Mouse (Mus musculus): Measurements from ENCODE around the gene Mrnip. TPM values are rescaled to one million over a fixed set of nuclear protein-coding genes. Genes with fewer than 3 reads are reported as not detected.
A peak's percentile ranks its signal among the peaks of the same experiment; 100 is the strongest.

Mrnip gene
- polyA plus RNA-seq, 1 experiment from 2014 or later, result 38.1 TPM

DNA sequence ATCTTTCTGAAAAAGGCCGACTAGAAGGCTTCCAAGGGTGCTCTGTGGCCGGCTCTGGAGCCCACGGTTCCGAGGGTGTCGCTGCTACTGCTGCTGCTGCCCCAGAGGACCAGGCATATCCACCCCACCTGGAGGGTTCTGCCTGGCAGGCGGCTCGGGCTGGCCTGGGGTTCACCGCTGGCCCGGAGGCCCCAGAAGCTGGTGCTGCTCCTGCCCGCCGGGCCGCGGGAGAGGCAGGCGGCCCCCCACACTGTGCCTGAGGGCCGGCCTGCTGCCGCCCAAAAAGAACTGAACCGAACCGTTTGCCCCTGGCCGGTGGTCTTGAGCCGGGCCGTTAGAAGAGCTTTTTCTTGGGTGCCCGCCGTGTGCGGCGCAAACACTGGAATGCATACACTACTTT is 60.4 kb downstream of the Mrnip start:
- H3K27me3 ChIP-seq (replicated peaks), result peaks cover 23% of the 10 kb centered on the region
- 94% methylated on average over 25 of the region's 25 CpGs for WGBS

DNA sequence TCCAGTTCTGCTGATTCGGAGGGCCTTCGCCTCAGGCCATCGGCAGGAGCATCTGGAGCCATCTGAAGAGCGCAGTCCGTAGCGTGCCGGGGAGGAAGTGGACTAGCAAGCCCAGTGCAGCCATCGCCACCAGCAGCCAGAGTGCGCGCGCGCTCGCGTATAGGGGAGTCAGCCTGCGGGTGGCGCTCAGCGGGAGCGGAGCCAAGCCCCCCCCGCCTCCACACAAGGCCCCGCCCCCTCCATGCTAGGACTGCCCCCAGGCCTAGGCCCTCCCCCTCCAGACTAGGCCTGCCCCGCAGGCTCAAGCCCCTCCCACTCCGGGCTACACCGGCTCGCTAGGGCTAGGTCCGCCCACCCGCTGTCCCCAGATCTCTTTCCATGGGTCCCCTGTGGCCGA is 62.3 kb downstream of the Mrnip start:
- ATAC-seq (replicated peaks), result peak; percentile 83
- H3K9me3 ChIP-seq, result no peaks in the 10 kb centered on the region
- H3K4me3 ChIP-seq, result peak overlapping the region; percentile 56
- H3K27me3 ChIP-seq (replicated peaks), result peaks cover 23% of the 10 kb centered on the region
- H3K9ac ChIP-seq, result peak overlapping the region; percentile 47
- H3K27ac ChIP-seq, result 0 out of 2 replicates have a peak overlapping the region, but pooled peaks have one; percentile 3
- H3K36me3 ChIP-seq (replicated peaks), result peaks cover 27% of the 10 kb centered on the region
- peak overlapping the region; percentile 89 for H3K4me2 ChIP-seq
- H3K4me1 ChIP-seq, result peaks cover 19% of the 10 kb centered on the region
- 1% methylated on average over 27 of the region's 27 CpGs for WGBS

More for the DNA sequence above, 60.4 kb downstream of the Mrnip start:
- no peak for ATAC-seq (replicated peaks)
- Histone ChIP-seq H3K36me3 (replicated peaks) (peaks cover 27% of the 10 kb centered on the region), H3K4me2 (no peak overlapping the region), H3K4me3 (no peak overlapping the region), H3K27ac (no peak overlapping the region), H3K9ac (no peak overlapping the region), H3K9me3 (no peaks in the 10 kb centered on the region), H3K4me1 (peaks cover 24% of the 10 kb centered on the region)

DNA sequence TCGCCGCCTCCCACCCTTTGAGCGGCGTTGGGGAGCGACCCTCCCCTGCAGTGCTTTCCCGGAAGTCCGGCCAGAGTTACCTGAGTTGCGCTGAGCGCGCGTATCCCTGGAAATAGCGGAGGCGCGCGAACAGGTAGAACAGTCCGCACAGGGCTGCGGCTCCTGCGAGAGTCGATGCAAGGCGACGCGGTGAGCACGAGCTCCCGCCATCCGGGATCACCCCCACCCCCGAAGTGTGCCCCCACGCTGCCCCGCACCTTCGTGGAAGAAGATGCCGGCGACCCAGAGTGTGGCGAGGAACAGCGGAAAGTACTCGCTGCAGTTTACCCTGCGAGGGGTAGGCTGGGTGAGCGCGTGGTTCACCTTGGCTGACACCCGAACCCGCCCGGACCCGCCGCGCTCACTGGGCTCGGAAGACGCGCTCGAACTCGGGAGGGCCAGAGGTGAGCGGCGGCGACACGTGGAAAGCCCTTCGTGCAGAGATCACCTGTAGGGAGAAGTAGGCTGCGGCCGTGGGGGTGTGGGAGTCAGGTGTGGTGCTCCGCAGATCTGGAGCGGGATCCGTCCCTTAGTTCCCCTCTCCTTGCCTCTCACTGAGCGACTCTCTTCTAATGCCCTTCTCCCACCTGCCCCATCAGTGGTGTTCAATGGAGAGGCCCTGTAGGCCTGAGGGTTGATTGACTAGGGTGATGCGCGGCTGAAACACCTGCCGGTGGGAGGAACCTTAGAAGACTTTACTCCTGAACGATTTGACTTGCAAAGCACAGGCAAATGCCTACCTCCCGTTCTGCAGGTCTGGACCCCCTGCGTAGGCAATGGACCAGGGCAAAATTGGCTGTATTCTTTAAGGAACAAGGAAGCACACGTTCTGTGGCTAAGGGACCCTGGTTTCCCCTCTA is 62.9 kb downstream of the Mrnip start:
- peaks cover 23% of the 10 kb centered on the region for H3K27me3 ChIP-seq (replicated peaks)
- peak overlapping the region; percentile 47 for H3K9ac ChIP-seq
- WGBS, result 2% methylated on average over 66 of the region's 66 CpGs
- H3K4me1 ChIP-seq, result peaks cover 19% of the 10 kb centered on the region
- peak; percentile 20 for ATAC-seq (replicated peaks)
- H3K36me3 ChIP-seq (replicated peaks), result peaks cover 25% of the 10 kb centered on the region
- H3K27ac ChIP-seq, result no peak overlapping the region
- H3K4me3 ChIP-seq, result peak overlapping the region; percentile 56
- peak overlapping the region; percentile 89 for H3K4me2 ChIP-seq
- no peaks in the 10 kb centered on the region for H3K9me3 ChIP-seq

DNA sequence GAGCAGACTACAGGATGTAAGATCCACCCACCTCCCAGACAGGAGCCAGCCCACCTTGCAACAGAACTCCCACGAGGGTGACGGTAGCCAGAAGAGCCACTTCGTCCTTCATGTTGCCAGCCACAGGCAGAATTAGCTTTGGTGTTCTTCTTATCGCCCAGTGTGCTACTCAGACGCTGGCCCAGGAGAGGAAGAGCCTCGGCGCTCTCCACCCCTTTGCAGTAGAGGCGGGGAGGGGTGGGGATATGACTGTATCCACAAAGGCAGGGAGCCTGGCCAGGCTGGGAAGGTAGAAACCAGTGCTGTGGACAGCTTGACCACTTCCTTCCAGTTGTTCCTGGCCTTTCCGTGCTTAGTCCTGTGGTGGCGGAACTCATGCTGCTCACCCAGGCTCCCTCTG is 64.1 kb downstream of the Mrnip start, which contains the start of gene Ltc4s:
Gene Ltc4s (minus strand): TSS at position 293 of the 400 bp plus-strand sequence.
- Histone ChIP-seq H3K4me1 (peaks cover 19% of the 10 kb centered on the region), H3K4me3 (peak within 1 kb of the TSS; percentile 56), H3K27ac (no peak within 1 kb of the TSS), H3K9ac (no peak within 1 kb of the TSS), H3K36me3 (replicated peaks) (peaks cover 14% of the 10 kb centered on the region), H3K4me2 (peak within 1 kb of the TSS; percentile 89), H3K9me3 (no peaks in the 10 kb centered on the region), H3K27me3 (replicated peaks) (peaks cover 23% of the 10 kb centered on the region)
- 51% methylated on average over 10 of the region's 10 CpGs for WGBS
- ATAC-seq (replicated peaks), result no peak

DNA sequence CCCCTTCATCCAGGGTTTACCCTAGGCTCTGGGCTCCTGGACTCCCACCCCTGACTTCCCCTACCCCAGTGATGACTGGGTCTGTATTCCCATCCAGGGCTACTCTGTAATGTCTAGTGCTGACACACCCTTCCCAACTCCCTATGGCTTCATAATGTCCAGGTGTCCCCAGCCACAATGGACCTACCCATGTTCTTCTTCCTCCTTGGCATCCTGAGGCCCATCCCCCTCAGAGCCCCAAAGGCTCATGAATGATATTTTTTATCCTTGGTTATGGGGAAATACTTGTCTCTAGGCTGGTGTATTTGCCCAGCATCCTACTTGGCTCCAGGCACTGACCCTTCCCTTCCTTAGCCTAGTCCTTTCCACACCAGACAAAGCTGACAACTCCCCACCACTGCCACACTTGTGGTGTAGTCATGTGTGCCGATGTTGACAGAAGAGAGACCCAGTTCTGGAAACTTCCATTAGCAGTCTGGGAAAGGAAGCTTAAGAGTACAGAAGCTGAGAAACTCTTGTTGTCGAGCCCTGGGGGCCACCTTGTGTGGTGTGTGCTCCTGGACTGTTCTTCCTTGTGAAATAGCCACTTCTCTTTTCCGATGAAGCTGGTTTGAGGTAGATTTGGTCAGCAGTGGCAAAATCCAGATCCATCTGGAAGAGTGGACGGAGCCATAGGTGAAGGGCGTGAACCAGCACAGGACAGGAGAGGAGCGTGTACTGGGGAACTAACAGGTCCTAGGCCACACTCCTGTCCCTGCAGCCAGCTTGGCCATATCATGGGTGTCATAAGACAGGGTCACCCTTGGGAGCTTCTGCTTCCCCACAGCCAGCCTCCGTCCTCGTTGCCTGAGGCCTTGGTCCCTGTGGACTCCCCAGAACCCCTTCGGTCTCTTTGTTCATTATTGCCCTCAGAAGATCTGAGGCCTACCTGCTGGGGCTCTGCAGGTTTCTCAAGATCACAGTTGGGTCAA is 64.9 kb downstream of the Mrnip start:
- H3K4me2 ChIP-seq, result no peak overlapping the region
- 90% methylated on average over 9 of the region's 9 CpGs for WGBS
- ATAC-seq (replicated peaks), result no peak
- H3K27ac ChIP-seq, result no peak overlapping the region
- peaks cover 6% of the 10 kb centered on the region for H3K36me3 ChIP-seq (replicated peaks)
- H3K4me3 ChIP-seq, result no peak overlapping the region
- H3K9ac ChIP-seq, result no peak overlapping the region
- peaks cover 19% of the 10 kb centered on the region for H3K4me1 ChIP-seq
- H3K27me3 ChIP-seq (replicated peaks), result peaks cover 21% of the 10 kb centered on the region
- no peaks in the 10 kb centered on the region for H3K9me3 ChIP-seq

DNA sequence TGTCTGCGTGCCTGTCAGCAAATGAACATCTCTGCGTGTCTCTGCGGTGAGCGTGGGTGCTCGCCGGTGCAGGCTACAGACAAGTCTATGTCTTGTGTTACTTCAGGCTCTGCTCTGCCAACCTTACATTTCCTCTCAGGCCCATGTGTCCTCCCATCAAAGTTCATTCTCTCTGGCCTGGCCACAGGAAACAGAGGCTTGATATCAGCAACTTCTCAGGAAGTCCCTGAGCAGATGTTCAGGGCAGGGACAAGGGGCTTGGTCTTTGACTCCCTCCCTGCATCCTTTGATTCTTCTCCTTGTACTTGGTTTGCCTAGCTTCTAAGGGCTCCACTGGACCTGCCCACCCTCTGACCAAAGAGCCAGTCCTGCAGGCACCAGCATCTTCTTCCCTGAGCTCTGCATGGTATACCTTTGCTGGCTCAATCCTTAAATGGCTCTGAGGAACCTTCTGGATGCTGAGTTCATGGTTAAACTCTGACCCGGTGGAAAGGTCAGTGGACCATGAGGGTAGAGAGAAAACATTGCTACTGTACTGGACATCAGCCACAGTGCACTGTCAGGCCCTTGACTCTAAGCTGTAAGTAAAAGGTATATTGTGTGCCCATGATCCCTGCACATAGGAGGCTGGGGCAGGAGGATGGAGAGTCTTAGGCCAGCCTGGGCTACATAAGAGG is 66.1 kb downstream of the Mrnip start:
- Histone ChIP-seq H3K4me2 (no peak overlapping the region), H3K9me3 (no peaks in the 10 kb centered on the region), H3K27me3 (replicated peaks) (peaks cover 18% of the 10 kb centered on the region), H3K9ac (no peak overlapping the region), H3K36me3 (replicated peaks) (no peaks in the 10 kb centered on the region), H3K4me3 (no peak overlapping the region), H3K4me1 (peaks cover 19% of the 10 kb centered on the region), H3K27ac (no peak overlapping the region)
- no peak for ATAC-seq (replicated peaks)
- 96% methylated on average over 7 of the region's 7 CpGs for WGBS

DNA sequence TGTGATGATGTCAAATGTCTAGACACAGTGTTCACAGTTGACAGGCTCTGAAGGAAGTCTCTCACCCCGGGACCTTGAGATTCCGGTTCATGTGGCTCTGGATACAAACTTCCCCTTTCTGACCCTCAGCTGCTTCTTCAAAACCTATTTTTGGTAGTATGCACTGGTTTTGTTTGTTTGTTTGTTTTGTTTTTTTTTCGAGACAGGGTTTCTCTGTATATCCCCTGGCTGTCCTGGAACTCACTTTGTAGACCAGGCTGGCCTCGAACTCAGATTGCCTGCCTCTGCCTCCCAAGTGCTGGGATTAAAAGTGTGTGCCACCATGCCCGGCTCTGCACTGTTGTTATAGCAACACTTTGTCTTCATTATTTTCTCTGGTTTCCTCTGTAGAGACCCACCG is 69.7 kb downstream of the Mrnip start:
- Histone ChIP-seq H3K27me3 (replicated peaks) (no peaks in the 10 kb centered on the region), H3K4me2 (no peak overlapping the region), H3K27ac (no peak overlapping the region), H3K36me3 (replicated peaks) (no peaks in the 10 kb centered on the region), H3K4me1 (no peaks in the 10 kb centered on the region), H3K9me3 (no peaks in the 10 kb centered on the region), H3K4me3 (no peak overlapping the region), H3K9ac (no peak overlapping the region)
- WGBS, result 79% methylated on average over 6 of the region's 6 CpGs
- ATAC-seq (replicated peaks), result no peak

DNA sequence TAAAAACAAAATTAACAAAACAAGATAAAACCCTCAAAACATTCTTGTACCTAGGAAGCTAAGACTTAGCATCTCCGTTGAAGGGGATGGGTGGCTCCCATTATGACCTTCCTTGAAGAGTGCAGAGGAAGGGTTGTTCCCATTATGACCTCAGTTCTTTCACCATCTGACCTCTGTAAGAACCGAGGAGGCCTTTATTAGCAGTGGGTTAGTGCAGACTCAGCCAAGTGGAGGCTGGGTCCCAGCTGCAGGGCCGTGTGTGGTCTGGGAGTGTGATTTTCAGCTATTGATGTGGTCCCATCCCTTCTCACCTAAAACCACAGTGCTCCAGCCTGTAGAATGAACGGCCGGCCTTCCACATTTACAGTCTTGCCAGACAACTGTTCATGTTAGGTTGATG is 71.0 kb downstream of the Mrnip start:
- Histone ChIP-seq H3K36me3 (replicated peaks) (no peaks in the 10 kb centered on the region), H3K4me2 (no peak overlapping the region), H3K4me3 (no peak overlapping the region), H3K4me1 (no peaks in the 10 kb centered on the region), H3K27me3 (replicated peaks) (no peaks in the 10 kb centered on the region), H3K27ac (no peak overlapping the region), H3K9ac (no peak overlapping the region), H3K9me3 (no peaks in the 10 kb centered on the region)
- no peak for ATAC-seq (replicated peaks)
- WGBS, result 77% methylated on average over 5 of the region's 5 CpGs

DNA sequence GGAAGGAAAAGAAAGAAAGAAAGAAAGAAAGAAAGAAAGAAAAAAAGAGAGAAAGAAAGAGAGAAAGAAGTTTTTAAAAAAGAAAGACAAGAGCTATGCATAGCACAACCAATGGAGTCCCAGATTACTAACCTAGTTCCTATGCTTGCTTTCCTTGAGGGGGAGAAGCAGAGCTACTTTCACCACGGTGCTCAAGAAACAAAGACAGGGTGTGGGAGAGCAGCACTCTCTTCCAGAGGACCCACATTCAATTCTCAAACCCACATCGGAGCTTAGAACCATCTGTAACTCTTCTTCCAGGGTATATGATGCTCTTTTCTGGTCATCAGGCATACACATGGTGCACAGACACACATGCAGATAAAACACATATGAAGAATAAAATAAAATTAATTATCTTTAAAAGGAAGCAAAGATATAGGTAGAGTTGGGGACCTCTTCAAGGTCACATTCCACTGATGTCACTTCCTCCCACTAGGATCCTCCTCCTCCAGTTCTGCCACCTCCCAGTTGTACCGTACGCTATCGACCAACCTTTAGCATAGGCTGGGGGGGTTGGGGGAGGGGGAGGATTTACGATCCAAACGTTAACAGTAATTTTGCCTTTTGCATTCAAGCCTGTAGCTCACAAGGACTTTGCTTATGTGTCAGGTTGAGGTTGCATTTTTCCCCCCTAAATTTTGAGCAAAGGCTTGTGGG is 74.4 kb downstream of the Mrnip start:
- H3K9me3 ChIP-seq, result no peaks in the 10 kb centered on the region

More for the DNA sequence above, 74.4 kb downstream of the Mrnip start:
- H3K9ac ChIP-seq, result no peak overlapping the region
- no peak overlapping the region for H3K27ac ChIP-seq
- 85% methylated on average over 7 of the region's 7 CpGs for WGBS
- no peak overlapping the region for H3K4me2 ChIP-seq
- no peaks in the 10 kb centered on the region for H3K27me3 ChIP-seq (replicated peaks)
- no peaks in the 10 kb centered on the region for H3K4me1 ChIP-seq
- no peak for ATAC-seq (replicated peaks)
- H3K36me3 ChIP-seq (replicated peaks), result no peaks in the 10 kb centered on the region
- no peak overlapping the region for H3K4me3 ChIP-seq

Measured in midbrain, embryonic 15.5 days (tissue).